Mouse (Mus musculus): Measurements from ENCODE around the gene St3gal6. TPM values are rescaled to one million over a fixed set of nuclear protein-coding genes. Genes with fewer than 3 reads are reported as not detected.
A peak's percentile ranks its signal among the peaks of the same experiment; 100 is the strongest.

The St3gal6 gene
- polyA plus RNA-seq, 1 experiment from 2014 or later, result 43.5 TPM

DNA sequence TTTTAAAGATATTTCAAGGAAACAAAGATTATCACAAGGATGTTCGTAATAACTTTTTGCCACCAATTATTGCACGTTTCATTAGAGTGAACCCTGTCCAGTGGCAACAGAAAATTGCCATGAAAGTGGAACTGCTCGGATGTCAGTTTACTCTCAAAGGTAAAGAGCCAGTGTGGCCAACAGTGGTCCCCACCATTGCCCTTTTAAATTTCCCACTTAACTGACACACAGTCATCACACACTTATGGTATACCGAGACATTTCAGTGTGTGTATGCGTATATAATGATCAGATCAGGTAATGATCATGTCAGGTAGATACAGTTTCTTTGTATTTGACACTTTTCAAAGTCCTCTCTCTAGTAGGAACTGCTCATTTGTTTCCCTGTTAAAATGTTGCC, 68.9 kb downstream of the St3gal6 start:
- Histone ChIP-seq H3K4me2 (peak overlapping the region; percentile 43), H3K36me3 (peaks cover 11% of the 10 kb centered on the region), H3K4me1 (replicated peaks) (peaks cover 83% of the 10 kb centered on the region), H3K27ac (peak overlapping the region; percentile 95), H3K27me3 (no peaks in the 10 kb centered on the region), H3K9me3 (replicated peaks) (no peaks in the 10 kb centered on the region), H3K4me3 (replicated peaks) (0 out of 2 replicates have a peak overlapping the region, but pooled peaks have one; percentile 5), H3K9ac (peak overlapping the region; percentile 61)
- WGBS (ENCODE audit: insufficient replicate concordance), result 22% methylated on average over 5 of the region's 5 CpGs
- ATAC-seq (ENCODE audit: low read depth) (peak; percentile 35), DNase-seq (peak; percentile 35)

DNA sequence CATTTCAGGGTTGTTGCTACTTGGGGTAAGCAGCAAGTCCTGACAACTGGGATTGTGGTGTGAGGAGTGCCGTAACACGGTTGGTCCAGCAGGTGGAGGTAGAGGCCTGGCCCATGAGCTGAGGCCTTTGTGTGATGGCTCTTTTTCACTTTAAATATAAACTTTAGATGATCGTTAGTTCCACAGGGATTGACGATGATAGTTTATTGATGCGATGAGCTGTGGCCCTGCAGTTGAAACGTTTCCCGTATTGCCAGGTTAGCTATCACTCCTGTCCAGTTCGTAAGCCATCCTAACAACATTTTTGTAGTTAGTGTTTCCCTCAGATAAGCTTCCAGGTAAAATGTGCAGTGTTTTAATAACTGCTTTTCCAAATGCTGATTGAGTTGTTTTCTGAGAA, 69.4 kb downstream of the St3gal6 start:
- Histone ChIP-seq H3K27me3 (no peaks in the 10 kb centered on the region), H3K4me2 (peak overlapping the region; percentile 43), H3K4me3 (replicated peaks) (no peak overlapping the region), H3K36me3 (peaks cover 11% of the 10 kb centered on the region), H3K9me3 (replicated peaks) (no peaks in the 10 kb centered on the region), H3K4me1 (replicated peaks) (peaks cover 83% of the 10 kb centered on the region), H3K9ac (peak overlapping the region; percentile 61; the same call in 1 of the 2 replicates), H3K27ac (peak overlapping the region; percentile 95)
- ATAC-seq (ENCODE audit: low read depth) (peak; percentile 78), DNase-seq (peak; percentile 65)
- WGBS (ENCODE audit: insufficient replicate concordance), result 21% methylated on average over 8 of the region's 8 CpGs

DNA sequence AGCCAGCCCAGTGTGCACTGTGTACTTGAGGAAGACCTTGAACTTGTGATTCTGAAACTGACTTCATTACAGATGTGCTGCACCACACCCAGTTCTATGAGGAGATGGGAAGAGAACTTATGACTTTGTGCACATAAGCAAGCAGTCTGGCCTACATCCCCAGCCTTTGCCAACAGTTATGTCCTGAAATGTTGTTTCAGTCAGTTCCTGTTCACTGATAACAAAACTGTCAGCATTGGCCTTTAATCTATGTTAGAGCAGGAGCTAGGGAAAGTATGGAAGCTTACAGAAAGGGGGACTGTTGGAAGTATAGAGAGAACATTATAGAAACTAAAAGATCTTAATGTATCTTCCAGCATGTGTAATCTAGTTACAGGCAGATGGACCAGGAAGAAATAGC, 70.2 kb downstream of the St3gal6 start:
- no peak for DNase-seq
- H3K36me3 ChIP-seq, result peaks cover 10% of the 10 kb centered on the region
- ATAC-seq (ENCODE audit: low read depth), result peak; percentile 6; the same call in 1 of the 2 replicates
- H3K4me1 ChIP-seq (replicated peaks), result peaks cover 84% of the 10 kb centered on the region
- H3K4me3 ChIP-seq (replicated peaks), result no peak overlapping the region
- peak overlapping the region; percentile 61 for H3K9ac ChIP-seq
- H3K27me3 ChIP-seq, result no peaks in the 10 kb centered on the region
- H3K27ac ChIP-seq, result peak overlapping the region; percentile 95
- H3K4me2 ChIP-seq, result peak overlapping the region; percentile 43; the same call in 1 of the 2 replicates
- H3K9me3 ChIP-seq (replicated peaks), result no peaks in the 10 kb centered on the region

DNA sequence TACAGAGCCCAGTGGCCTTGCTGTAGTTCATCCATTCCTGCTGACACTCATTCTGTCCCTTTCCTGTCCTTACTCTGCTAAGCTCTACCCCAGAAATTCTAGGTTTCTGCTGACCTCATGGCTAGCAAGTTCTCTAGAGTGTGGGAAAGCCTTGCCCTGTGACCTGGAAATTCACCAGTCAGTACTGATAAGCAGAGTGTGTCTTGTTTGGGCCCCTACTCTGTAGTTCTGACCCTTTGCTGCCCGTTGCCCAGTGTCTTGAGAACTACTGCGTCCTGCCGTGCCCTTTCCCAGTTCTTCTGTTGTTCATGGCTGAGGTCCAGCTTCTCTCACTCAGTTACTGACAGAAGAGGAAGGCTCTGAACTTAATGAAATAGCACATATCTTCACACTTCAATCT, 70.9 kb downstream of the St3gal6 start:
- DNase-seq (peak; percentile 41), ATAC-seq (ENCODE audit: low read depth) (peak; percentile 66)
- Histone ChIP-seq H3K4me2 (no peak overlapping the region), H3K4me1 (replicated peaks) (peaks cover 82% of the 10 kb centered on the region), H3K4me3 (replicated peaks) (no peak overlapping the region), H3K9ac (peak overlapping the region; percentile 61), H3K27ac (peak overlapping the region; percentile 95), H3K27me3 (no peaks in the 10 kb centered on the region), H3K9me3 (replicated peaks) (no peaks in the 10 kb centered on the region), H3K36me3 (peaks cover 8% of the 10 kb centered on the region)
- 41% methylated on average over 3 of the region's 3 CpGs for WGBS (ENCODE audit: insufficient replicate concordance)

DNA sequence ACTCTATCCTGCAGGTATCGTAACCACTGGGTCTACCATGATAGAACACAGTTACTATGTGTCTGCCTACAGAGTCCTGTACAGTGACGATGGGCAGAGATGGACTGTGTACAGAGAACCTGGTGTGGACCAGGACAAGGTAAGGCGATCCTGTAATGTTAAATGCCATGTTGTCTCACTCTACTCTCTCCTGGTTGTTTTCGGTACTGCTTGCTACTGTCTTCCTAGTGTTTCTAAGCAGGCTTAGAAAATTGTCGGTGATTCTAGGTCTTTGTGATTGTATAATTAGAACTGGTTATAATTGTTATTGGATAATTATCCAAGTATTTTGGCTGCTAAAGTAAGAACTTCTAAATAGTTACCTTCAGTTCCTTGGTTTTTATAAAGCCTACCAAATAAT, 72.4 kb downstream of the St3gal6 start:
- Histone ChIP-seq H3K4me3 (replicated peaks) (no peak overlapping the region), H3K9me3 (replicated peaks) (no peaks in the 10 kb centered on the region), H3K36me3 (peaks cover 8% of the 10 kb centered on the region), H3K4me2 (no peak overlapping the region), H3K9ac (no peak overlapping the region), H3K4me1 (replicated peaks) (peaks cover 71% of the 10 kb centered on the region), H3K27me3 (no peaks in the 10 kb centered on the region), H3K27ac (peak overlapping the region; percentile 45; the same call in 1 of the 2 replicates)
- 88% methylated on average over 5 of the region's 5 CpGs for WGBS (ENCODE audit: insufficient replicate concordance)
- DNase-seq (no peak), ATAC-seq (ENCODE audit: low read depth) (no peak)

DNA sequence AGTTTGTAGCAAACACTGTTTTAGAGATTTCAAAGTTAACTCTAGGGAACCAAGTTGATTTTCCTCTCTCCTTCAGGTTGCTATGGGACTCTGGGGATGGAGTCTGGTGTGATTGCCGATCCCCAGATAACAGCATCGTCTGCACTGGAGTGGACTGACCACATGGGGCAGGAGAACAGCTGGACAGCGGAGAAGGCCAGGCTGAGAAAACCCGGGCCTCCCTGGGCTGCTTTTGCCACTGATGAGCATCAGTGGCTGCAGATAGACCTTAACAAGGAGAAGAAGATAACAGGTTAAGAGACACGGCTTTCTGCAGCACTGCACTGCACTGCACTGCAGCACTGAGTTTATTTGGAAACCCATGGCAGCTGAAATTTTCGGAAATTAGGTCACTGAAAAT, 73.4 kb downstream of the St3gal6 start:
- 53% methylated on average over 6 of the region's 6 CpGs for WGBS (ENCODE audit: insufficient replicate concordance)
- Histone ChIP-seq H3K36me3 (peaks cover 8% of the 10 kb centered on the region), H3K4me3 (replicated peaks) (no peak overlapping the region), H3K9ac (no peak overlapping the region), H3K9me3 (replicated peaks) (no peaks in the 10 kb centered on the region), H3K4me1 (replicated peaks) (peaks cover 63% of the 10 kb centered on the region), H3K27ac (no peak overlapping the region), H3K4me2 (no peak overlapping the region), H3K27me3 (no peaks in the 10 kb centered on the region)
- DNase-seq (no peak), ATAC-seq (ENCODE audit: low read depth) (no peak)

DNA sequence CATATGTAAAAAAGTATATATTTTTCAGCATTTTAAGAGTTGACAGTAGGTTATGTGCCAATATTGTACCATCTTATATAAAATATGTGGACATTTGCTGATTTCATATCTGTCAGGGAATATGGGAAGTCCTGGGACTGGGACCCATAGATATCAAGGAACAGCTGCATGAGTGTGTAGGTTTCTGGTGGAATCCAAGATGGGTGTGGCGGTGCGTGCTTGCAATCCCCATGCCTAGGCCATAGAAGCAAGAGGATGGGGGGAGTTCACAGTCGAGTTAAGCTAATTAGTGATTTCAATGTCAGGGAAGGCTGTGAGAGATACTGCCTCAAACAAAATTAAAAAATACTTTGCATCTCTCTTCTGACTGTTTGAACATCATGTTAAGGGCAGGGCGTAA, 75.0 kb downstream of the St3gal6 start:
- ATAC-seq (ENCODE audit: low read depth), result peak; percentile 64
- Histone ChIP-seq H3K27ac (peak overlapping the region; percentile 48), H3K9me3 (replicated peaks) (no peaks in the 10 kb centered on the region), H3K4me3 (replicated peaks) (no peak overlapping the region), H3K4me1 (replicated peaks) (peaks cover 49% of the 10 kb centered on the region), H3K36me3 (peaks cover 8% of the 10 kb centered on the region), H3K4me2 (no peak overlapping the region), H3K9ac (no peak overlapping the region), H3K27me3 (no peaks in the 10 kb centered on the region)
- peak; percentile 26 for DNase-seq
- 74% methylated on average over 4 of the region's 4 CpGs for WGBS (ENCODE audit: insufficient replicate concordance)

DNA sequence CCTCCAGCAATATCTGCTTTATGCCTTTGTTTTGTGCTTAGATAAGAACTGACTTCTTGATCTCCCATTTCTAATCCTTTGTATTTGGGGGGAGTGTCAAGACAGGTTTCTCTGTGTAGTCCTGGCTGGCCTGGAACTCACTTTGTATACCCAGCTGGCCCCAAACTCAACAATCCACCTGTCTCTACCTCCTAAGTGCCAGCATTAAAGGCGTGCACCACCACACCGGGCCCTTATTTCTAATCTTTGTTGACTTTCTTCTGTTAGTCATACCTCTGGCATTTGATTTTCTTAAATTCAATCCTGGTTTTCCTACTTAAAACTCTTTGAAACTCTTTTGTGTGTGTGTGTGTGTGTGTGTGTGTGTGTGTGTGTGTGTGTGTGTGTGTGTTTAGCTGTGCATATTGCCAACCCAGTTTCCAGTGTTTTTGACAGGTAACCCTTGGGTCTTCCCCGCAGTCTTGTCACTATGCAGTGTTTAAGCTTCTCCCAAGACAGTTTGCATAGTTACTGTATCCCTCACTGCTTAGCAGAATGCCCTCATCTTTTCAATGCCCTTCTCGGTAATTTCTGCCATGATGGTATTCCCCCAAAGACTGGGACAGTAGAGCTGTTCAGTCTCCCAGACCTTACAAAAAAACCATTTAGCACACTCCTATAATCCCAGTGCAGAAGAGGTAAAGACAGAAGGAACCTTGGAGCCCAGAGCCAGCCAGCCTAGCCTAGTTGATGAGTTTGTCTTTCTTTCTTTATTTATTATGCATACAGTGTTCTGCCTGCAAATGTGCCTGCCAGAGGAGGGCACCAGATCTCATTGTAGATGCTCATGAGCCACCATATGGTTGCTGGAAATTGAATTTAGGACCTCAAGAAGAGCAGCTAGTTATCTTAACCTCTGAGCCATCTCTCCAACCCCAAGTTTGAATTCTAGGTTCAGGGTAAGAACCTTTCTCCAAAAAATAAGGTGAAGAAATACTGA, 77.5 kb downstream of the St3gal6 start:
- H3K27me3 ChIP-seq, result no peaks in the 10 kb centered on the region
- no peaks in the 10 kb centered on the region for H3K9me3 ChIP-seq (replicated peaks)
- peak overlapping the region; percentile 15; the same call in 1 of the 2 replicates for H3K27ac ChIP-seq
- peaks cover 7% of the 10 kb centered on the region for H3K36me3 ChIP-seq
- H3K9ac ChIP-seq, result 0 out of 2 replicates have a peak overlapping the region, but pooled peaks have one; percentile 23
- no peak overlapping the region for H3K4me3 ChIP-seq (replicated peaks)
- DNase-seq (no peak), ATAC-seq (ENCODE audit: low read depth) (no peak)
- no peak overlapping the region for H3K4me2 ChIP-seq
- peaks cover 29% of the 10 kb centered on the region for H3K4me1 ChIP-seq (replicated peaks)
- 80% methylated on average over 4 of the region's 4 CpGs for WGBS (ENCODE audit: insufficient replicate concordance)

DNA sequence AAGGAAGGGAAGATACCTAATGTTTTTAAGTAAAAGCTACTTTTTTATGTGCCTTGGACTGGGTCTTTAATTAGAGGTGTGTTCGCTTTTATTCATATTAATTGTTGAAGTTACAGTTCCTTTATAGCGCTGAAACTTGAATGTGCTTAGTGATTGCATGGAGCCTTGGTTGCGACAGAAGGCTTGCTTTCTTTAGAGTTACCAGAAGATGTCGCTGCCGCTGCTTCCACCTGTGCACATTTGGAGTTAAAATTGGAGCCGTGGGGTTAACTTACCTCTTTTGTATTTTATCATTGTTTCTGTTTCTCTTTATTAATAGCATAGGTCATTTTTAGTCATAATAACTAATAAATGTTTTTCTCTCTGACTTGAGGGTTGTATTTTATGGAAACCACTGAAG, 79.3 kb downstream of the St3gal6 start:
- Histone ChIP-seq H3K9ac (no peak overlapping the region), H3K9me3 (replicated peaks) (no peaks in the 10 kb centered on the region), H3K27ac (no peak overlapping the region), H3K27me3 (no peaks in the 10 kb centered on the region), H3K4me1 (replicated peaks) (peaks cover 15% of the 10 kb centered on the region), H3K4me3 (replicated peaks) (no peak overlapping the region), H3K36me3 (no peaks in the 10 kb centered on the region), H3K4me2 (no peak overlapping the region)
- ATAC-seq (ENCODE audit: low read depth), result no peak
- 46% methylated on average over 6 of the region's 6 CpGs for WGBS (ENCODE audit: insufficient replicate concordance)
- no peak for DNase-seq

DNA sequence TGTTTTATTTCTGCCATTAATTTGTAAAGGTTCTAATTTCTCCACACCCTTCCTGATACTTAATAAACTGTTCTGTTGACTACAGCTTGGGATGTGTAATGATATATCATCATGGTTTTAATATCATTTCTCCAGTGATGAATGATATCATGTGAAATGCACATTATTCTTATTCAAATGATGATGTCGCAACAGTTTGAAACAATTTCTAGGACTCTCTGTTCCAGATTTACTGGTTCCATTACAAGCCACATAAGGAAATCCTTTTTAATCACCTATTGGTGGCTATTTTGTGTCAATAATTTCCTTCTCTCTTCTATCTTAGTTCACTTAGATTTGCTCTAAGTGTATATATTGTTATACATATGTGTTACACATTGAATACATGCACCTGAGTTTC, 91.7 kb downstream of the St3gal6 start:
- no peaks in the 10 kb centered on the region for H3K27me3 ChIP-seq
- peaks cover 9% of the 10 kb centered on the region for H3K36me3 ChIP-seq
- ATAC-seq (ENCODE audit: low read depth) (no peak), DNase-seq (no peak)
- no peak overlapping the region for H3K27ac ChIP-seq
- WGBS (ENCODE audit: insufficient replicate concordance), result 92% methylated on average over 1 of the region's 1 CpGs
- no peaks in the 10 kb centered on the region for H3K4me1 ChIP-seq (replicated peaks)
- H3K9me3 ChIP-seq (replicated peaks), result no peaks in the 10 kb centered on the region
- no peak overlapping the region for H3K9ac ChIP-seq
- H3K4me3 ChIP-seq (replicated peaks), result no peak overlapping the region
- no peak overlapping the region for H3K4me2 ChIP-seq

DNA sequence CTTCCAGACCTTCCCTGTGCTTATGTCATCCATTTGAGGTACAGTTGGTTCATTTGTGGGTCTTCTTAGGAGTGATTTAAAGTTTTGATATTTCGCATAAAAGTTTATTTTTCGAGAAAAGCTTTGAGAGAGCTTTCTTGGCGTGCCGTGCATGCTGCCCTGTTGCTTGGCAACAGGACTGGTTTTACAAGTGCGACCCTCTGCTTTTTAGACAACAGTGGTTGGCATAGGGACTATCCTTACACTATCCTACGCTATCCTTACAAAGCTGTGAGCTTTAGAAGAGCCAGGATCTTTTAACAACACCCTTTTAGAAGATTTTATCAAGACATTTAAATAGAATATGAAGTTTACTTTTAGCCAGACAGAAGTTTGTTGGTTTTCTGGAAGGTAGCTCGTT, 93.8 kb downstream of the St3gal6 start:
- Histone ChIP-seq H3K9ac (no peak overlapping the region), H3K4me2 (no peak overlapping the region), H3K4me1 (replicated peaks) (no peaks in the 10 kb centered on the region), H3K36me3 (peaks cover under 1% of the 10 kb centered on the region), H3K9me3 (replicated peaks) (no peaks in the 10 kb centered on the region), H3K4me3 (replicated peaks) (no peak overlapping the region), H3K27ac (no peak overlapping the region), H3K27me3 (no peaks in the 10 kb centered on the region)
- DNase-seq (no peak), ATAC-seq (ENCODE audit: low read depth) (no peak)
- WGBS (ENCODE audit: insufficient replicate concordance), result 74% methylated on average over 7 of the region's 7 CpGs
